Mouse (Mus musculus) CH12.LX (cell line): ENCODE data around the gene Sult6b2.

ENCODE experiments used
- CHD2 ChIP-seq: IDR thresholded peaks from 2 replicates; pipeline ENCODE4 v1.6.1; 2011; ENCODE audit warnings: low read length, improper control_type of control experiment
- CTCF ChIP-seq, 2 experiments: IDR thresholded peaks in 1 of 2; conservative IDR thresholded peaks in 1 of 2; 2 replicates each; pipeline ENCODE4 v1.5.1; 2011 to 2012; ENCODE audit warnings: low read depth in 2 of 2, low read length in 2 of 2, improper control_type of control experiment in 1 of 2, inconsistent platforms in 1 of 2, mild to moderate bottlenecking in 1 of 2, moderate library complexity in 1 of 2
- ELF1 ChIP-seq: IDR thresholded peaks from 2 replicates; pipeline ENCODE4 v1.6.1; 2014; ENCODE audit warnings: low read depth, mild to moderate bottlenecking, inconsistent platforms, low read length, improper control_type of control experiment
- ETS1 ChIP-seq: conservative IDR thresholded peaks from 2 replicates; pipeline ENCODE4 v1.6.1; 2012; ENCODE audit warnings: low read depth, mild to moderate bottlenecking, inconsistent platforms, low read length, improper control_type of control experiment, moderate library complexity
- MAFK ChIP-seq: IDR thresholded peaks from 2 replicates; pipeline ENCODE4 v1.6.1; 2011; ENCODE audit warnings: low read length, improper control_type of control experiment; ENCODE audit not compliant: insufficient replicate concordance
- MEF2A ChIP-seq: IDR thresholded peaks from 2 replicates; pipeline ENCODE4 v1.6.1; 2014; ENCODE audit warnings: low read depth, mild to moderate bottlenecking, inconsistent platforms, low read length, improper control_type of control experiment, borderline replicate concordance
- POLR2A ChIP-seq: IDR thresholded peaks from 2 replicates; pipeline ENCODE4 v1.6.1; 2011; ENCODE audit warnings: low read depth, mild to moderate bottlenecking, improper control_type of control experiment, low read length
- RCOR1 ChIP-seq: conservative IDR thresholded peaks from 2 replicates; pipeline ENCODE4 v1.6.1; 2012; ENCODE audit warnings: low read depth, mild to moderate bottlenecking, inconsistent platforms, low read length, improper control_type of control experiment
- USF1 ChIP-seq: IDR thresholded peaks from 2 replicates; pipeline ENCODE4 v1.6.1; 2014; ENCODE audit warnings: low read depth, mild to moderate bottlenecking, inconsistent platforms, low read length, improper control_type of control experiment
- ZC3H11A ChIP-seq: IDR thresholded peaks from 2 replicates; pipeline ENCODE4 v1.6.1; 2012; ENCODE audit warnings: low read depth, mild to moderate bottlenecking, inconsistent platforms, low read length, improper control_type of control experiment

DNA sequence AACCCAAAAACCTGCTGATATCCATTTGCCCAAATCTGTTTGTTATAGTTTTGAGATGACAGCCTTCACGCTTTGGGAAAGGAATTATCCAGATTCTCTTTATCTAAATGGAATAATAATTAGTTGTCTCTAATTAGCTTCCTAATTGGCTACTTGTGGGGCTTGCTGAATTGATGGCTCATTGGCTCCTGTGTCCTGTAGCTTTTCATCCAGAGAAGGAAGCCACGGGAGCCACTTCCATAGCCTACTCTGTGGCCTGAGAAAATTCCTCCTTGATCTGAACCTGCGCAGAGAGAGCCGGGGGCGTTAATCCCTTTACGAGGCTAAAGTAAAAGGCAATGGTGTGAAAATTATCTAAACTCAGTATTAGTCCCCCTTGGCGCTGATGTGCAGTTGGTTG, 23.0 kb downstream of the Sult6b2 start:
- no peak for TF ChIP-seq MEF2A
- TF ChIP-seq ZC3H11A: no peak
- TF ChIP-seq USF1: no peak
- no peak for TF ChIP-seq POLR2A
- TF ChIP-seq RCOR1: no peak
- no peak for TF ChIP-seq CTCF (conservative IDR thresholded peaks at IDR 0.05 in 1 of 2, IDR thresholded peaks at IDR 0.05 in 1 of 2; ENCODE audit: low read depth in 2 of 2, low read length in 2 of 2)
- no peak for TF ChIP-seq CHD2
- no peak for TF ChIP-seq MAFK
- no peak for TF ChIP-seq ETS1
- TF ChIP-seq ELF1: no peak
